Mouse (Mus musculus) G1E-ER4 (cell line): ENCODE measurements around the gene Anxa5. TPM values are rescaled to one million over a fixed set of nuclear protein-coding genes. Genes with fewer than 3 reads are reported as not detected.

Source experiments
- GATA1 ChIP-seq: IDR thresholded peaks from one replicate; pipeline ENCODE4 v1.8.0; 2012; ENCODE audit warnings: low read length, inconsistent platforms
- polyA plus RNA-seq: library from polyadenylated mRNA; stranded (reverse); fragments of >175 nt; gene quantifications from 2 replicates; pipeline ENCODE4 v1.2.3, GENCODE M21; 2012

Gene Anxa5
- polyA plus RNA-seq, 1 experiment, result 104 TPM

DNA sequence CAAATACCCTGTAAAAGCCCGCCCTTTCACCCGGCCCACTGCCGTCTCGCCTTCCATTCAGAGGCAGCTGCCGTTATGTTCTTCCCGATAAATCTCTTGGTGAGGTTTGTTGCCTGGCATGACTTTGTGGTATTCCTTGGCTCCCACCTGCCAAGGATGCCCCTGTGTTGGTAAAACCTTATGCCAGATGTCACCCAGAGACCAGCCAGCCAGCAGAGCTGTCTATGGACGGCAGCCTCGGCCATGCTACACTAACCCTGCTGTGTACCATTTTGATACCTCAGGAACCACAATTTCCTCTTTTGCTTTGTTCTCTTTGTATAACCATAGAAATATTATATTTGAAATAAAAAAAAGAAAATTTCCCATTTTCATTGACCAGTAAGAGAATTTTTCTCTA is 48.3 kb downstream of the Anxa5 start:
- TF ChIP-seq GATA1, result no peak

DNA sequence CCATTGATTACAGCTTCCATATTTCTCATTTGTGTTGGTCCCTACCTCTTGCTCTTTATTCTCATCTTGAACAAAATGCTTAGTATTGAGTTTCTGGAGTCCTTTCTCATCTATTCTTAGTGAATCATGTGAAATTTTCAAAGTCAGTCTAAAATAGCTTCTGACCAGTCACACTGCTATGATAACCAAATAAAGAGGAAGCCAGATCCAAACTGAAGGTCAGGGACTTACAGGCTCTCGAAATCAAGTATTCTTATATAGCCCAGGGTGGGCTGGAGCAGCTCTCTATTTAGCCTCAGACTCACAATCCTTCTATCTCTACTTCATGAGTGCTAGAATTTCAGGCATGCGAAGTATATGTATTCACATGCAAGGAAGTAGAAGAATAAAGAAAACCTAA is 66.2 kb downstream of the Anxa5 start:
- TF ChIP-seq GATA1, result no peak

DNA sequence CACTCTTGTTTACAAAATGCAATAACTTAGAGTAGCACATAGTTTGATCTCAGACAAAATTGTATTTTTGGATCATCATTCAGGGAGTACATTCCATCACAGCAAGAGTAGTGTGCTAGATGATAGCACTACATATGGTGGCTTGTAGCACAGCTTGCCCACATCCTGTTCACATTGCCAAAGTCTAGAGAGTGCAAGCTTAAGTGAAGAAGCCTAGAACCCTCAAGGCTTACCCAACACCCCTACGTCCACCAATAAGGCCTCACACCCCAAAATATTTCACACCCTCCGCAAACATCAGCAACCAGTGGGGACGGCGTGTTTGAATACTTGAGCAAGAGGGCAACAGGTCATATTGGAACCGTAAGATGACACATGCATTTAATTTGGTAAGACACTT is 68.7 kb downstream of the Anxa5 start:
- TF ChIP-seq GATA1, result no peak

DNA sequence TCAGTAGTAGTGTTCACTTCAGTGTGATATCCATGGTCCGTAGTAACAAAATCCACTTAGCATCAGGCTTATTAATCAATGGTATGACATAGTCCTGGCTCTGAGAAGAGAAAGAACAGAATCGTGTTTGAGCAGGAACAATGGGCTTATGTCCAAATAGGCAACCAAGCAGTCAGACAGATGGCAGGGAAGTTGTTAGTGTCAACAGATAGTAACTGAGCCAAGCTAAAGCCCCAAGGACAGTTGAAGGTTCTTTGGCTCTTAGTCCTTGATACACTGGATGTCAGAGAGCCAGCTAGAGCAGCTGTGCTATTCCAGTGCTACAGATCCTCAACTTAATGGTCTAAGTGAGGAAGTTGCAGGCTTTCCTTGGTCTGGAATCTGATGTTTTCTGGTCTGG is 69.4 kb downstream of the Anxa5 start:
- TF ChIP-seq GATA1, result no peak

DNA sequence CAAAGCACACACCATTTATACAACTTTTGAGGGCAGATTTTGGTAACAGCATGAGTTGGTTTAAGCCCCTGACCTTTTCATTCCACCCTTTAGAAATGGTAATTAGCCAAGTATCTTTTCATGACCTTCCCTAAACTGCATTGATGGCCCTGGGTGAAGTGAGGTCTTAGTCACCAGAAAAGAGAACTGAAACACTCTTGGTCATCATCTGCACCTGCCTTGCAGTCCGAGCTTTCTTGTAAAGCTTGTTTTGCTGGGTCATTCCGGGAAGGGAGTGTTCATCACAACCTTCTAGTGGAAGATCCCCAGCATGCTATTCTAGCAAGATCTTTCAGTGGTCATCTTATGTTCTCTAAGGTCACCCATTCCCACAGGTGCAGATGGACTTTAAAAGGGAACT is 73.8 kb downstream of the Anxa5 start:
- TF ChIP-seq GATA1, result no peak

DNA sequence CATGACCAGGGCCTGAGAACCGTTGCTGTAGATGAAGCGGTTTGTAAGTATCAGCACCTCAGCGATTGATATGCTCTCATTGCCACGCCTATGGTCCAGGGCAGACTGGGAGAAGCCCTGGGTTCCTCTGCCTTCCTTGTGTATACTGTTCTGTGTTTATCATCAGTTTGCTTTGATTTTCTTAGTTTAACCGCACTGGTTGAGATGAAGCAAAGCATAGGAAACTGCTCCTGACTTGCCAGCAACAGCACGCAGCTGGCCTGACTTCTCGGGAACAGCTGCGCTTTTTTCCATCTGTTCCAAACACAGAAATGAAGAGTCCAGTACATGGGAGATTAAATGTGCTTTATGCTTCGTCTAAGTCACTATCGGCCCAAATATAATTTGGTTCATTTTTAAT is 75.0 kb downstream of the Anxa5 start:
- TF ChIP-seq GATA1, result no peak

Other genes starting within 250 kb of the Anxa5 start
- gene 1810062G17Rik, start within 50 bp of the Anxa5 start, polyA plus RNA-seq, result not detected in 2 replicates
- not detected in 2 replicates for gene Gm11549, start 45.9 kb upstream of the Anxa5 start, polyA plus RNA-seq
- gene Exosc9, start 76.7 kb upstream of the Anxa5 start, polyA plus RNA-seq, result 1.5 and 2.4 TPM in 2 replicates
- 216 and 337 TPM in 2 replicates for gene Ccna2, start 96.3 kb upstream of the Anxa5 start, polyA plus RNA-seq
- 0.58 and 0.77 TPM in 2 replicates for gene Bbs7, start 137.6 kb upstream of the Anxa5 start, polyA plus RNA-seq
- not detected in 2 replicates for gene Trpc3, start 214.3 kb upstream of the Anxa5 start, polyA plus RNA-seq